Mouse (Mus musculus) bone marrow macrophage, adult 2 months (primary cell): Measurements from ENCODE around the gene Cse1l. TPM values are rescaled to one million over a fixed set of nuclear protein-coding genes. Genes with fewer than 3 reads are reported as not detected.

Experiments used
- H3K27ac ChIP-seq: 2 replicates; pipeline ENCODE4 v1.5.1; 2012; ENCODE audit warnings: low read depth, low read length; ENCODE audit not compliant: insufficient read depth
- H3K4me1 ChIP-seq: 2 replicates; pipeline ENCODE4 v1.6.1; 2012; ENCODE audit warnings: low read length; ENCODE audit not compliant: control insufficient read depth, insufficient read depth
- H3K4me3 ChIP-seq: 2 replicates; pipeline ENCODE4 v1.5.1; 2012; ENCODE audit warnings: mild to moderate bottlenecking, low read length, moderate library complexity; ENCODE audit not compliant: insufficient read depth
- CTCF ChIP-seq: IDR thresholded peaks from 2 replicates; pipeline ENCODE4 v1.5.1; 2012; ENCODE audit warnings: low read depth, mild to moderate bottlenecking, low read length, moderate library complexity
- POLR2A ChIP-seq: IDR thresholded peaks from 2 replicates; pipeline ENCODE4 v1.6.1; 2012; ENCODE audit warnings: mild to moderate bottlenecking, low read depth, low read length, borderline replicate concordance
- polyA plus RNA-seq: library from polyadenylated mRNA; stranded (reverse); fragments of >200 nt; gene quantifications from 2 replicates; pipeline ENCODE4 v1.2.4, GENCODE M21; 2012; ENCODE audit not compliant: missing spikeins, insufficient read depth, insufficient read length

Gene Cse1l
- polyA plus RNA-seq, 1 experiment = 35.3 TPM

- no peak overlapping the region for H3K4me3 ChIP-seq
- H3K27ac ChIP-seq = no peak overlapping the region
- TF ChIP-seq POLR2A = no peak
- no peak for TF ChIP-seq CTCF
- H3K4me1 ChIP-seq = peaks cover 23% of the 10 kb centered on the region
Measured at GRCm38 (mm10) chr2:166876331-166876730, 29.5 kb upstream of the Cse1l start.

- no peak for TF ChIP-seq CTCF
- TF ChIP-seq POLR2A = no peak
- no peaks in the 10 kb centered on the region for H3K4me1 ChIP-seq
- no peak overlapping the region for H3K4me3 ChIP-seq
- H3K27ac ChIP-seq = no peak overlapping the region
Measured at GRCm38 (mm10) chr2:166885066-166885465, 20.8 kb upstream of the Cse1l start.

- TF ChIP-seq CTCF (no peak), POLR2A (no peak)
- Histone ChIP-seq H3K27ac (no peak overlapping the region), H3K4me1 (no peaks in the 10 kb centered on the region), H3K4me3 (no peak overlapping the region)
Measured at GRCm38 (mm10) chr2:166885619-166886018, 20.2 kb upstream of the Cse1l start.

GRCm38 (mm10) chr2:166886231-166886630 lies 19.6 kb upstream of the Cse1l start:
- no peak overlapping the region for H3K4me3 ChIP-seq
- TF ChIP-seq CTCF = no peak
- TF ChIP-seq POLR2A = no peak
- H3K27ac ChIP-seq = no peak overlapping the region
- H3K4me1 ChIP-seq = no peaks in the 10 kb centered on the region

- Histone ChIP-seq H3K27ac (no peak overlapping the region), H3K4me1 (no peaks in the 10 kb centered on the region), H3K4me3 (no peak overlapping the region)
- TF ChIP-seq CTCF (peak; percentile 39; the same call in 1 of the 2 replicates), POLR2A (no peak)
Measured at GRCm38 (mm10) chr2:166887816-166888215, 18.0 kb upstream of the Cse1l start.

GRCm38 (mm10) chr2:166891366-166891880 lies 14.4 kb upstream of the Cse1l start:
- Histone ChIP-seq H3K27ac (no peak overlapping the region), H3K4me3 (no peak overlapping the region), H3K4me1 (no peaks in the 10 kb centered on the region)
- TF ChIP-seq POLR2A = no peak
- TF ChIP-seq CTCF = no peak

- no peak overlapping the region for H3K4me3 ChIP-seq
- TF ChIP-seq POLR2A = no peak
- TF ChIP-seq CTCF = no peak
- H3K4me1 ChIP-seq = no peaks in the 10 kb centered on the region
- no peak overlapping the region for H3K27ac ChIP-seq
Measured at GRCm38 (mm10) chr2:166892158-166892680, 13.6 kb upstream of the Cse1l start.

- no peaks in the 10 kb centered on the region for H3K4me1 ChIP-seq
- no peak overlapping the region for H3K27ac ChIP-seq
- TF ChIP-seq CTCF (no peak), POLR2A (no peak)
- no peak overlapping the region for H3K4me3 ChIP-seq
Measured at GRCm38 (mm10) chr2:166893036-166893435, 12.8 kb upstream of the Cse1l start.

GRCm38 (mm10) chr2:166896368-166896767 lies 9.5 kb upstream of the Cse1l start:
- Histone ChIP-seq H3K27ac (no peak overlapping the region), H3K4me1 (peaks cover 9% of the 10 kb centered on the region), H3K4me3 (no peak overlapping the region)
- TF ChIP-seq CTCF (no peak), POLR2A (no peak)

- Histone ChIP-seq H3K4me3 (no peak overlapping the region), H3K4me1 (peaks cover 9% of the 10 kb centered on the region), H3K27ac (no peak overlapping the region)
- TF ChIP-seq POLR2A = no peak
- TF ChIP-seq CTCF = no peak
Measured at GRCm38 (mm10) chr2:166896974-166897373, 8.9 kb upstream of the Cse1l start.
